Mouse (Mus musculus): Measurements from ENCODE around the gene Rbpms2.

GRCm38 (mm10) chr9:65703926-65704595 lies 74.6 kb downstream of the Rbpms2 start:
- TF ChIP-seq USF1 (IDR thresholded peaks at IDR 0.05; ENCODE audit: low read depth) (no peak), POLR2A (IDR thresholded peaks at IDR 0.05; ENCODE audit: insufficient read length, low read depth) (no peak), REST (IDR thresholded peaks at IDR 0.05; ENCODE audit: insufficient read depth, insufficient read length) (no peak), SRF (IDR thresholded peaks at IDR 0.05; ENCODE audit: control insufficient read depth, insufficient read length, low read depth) (no peak), E2F4 (IDR thresholded peaks at IDR 0.05; ENCODE audit: insufficient read depth) (no peak), MYOD1 (IDR thresholded peaks at IDR 0.05; ENCODE audit: control insufficient read depth in 1 of 3, insufficient read length in 2 of 3, low read depth in 2 of 3) (no peak), MAX (IDR thresholded peaks at IDR 0.05; ENCODE audit: low read depth) (no peak), TCF12 (IDR thresholded peaks at IDR 0.05; ENCODE audit: insufficient read depth, poor library complexity, severe bottlenecking) (no peak)

All from myocyte (in vitro differentiated cells).